Mouse (Mus musculus) hindbrain, embryonic 12.5 days (tissue): Measurements from ENCODE around the gene Dmc1. TPM values are rescaled to one million over a fixed set of nuclear protein-coding genes. Genes with fewer than 3 reads are reported as not detected.

Experiments
- ATAC-seq: fragments of 200-750 bp; cut with Nextera tagmentation; 2 replicates; pipeline ENCODE4 v1.8.0; 2017; ENCODE audit warnings: moderate TSS enrichment; ENCODE audit not compliant: low FRiP score
- H3K27ac ChIP-seq: fragments of 300-500 bp; sonication (generic); 2 replicates; pipeline ENCODE4 v1.5.1; 2016; ENCODE audit warnings: mild to moderate bottlenecking
- H3K27me3 ChIP-seq: fragments of 300-500 bp; sonication (generic); 2 replicates; pipeline ENCODE4 v1.6.1; 2016; ENCODE audit warnings: mild to moderate bottlenecking
- H3K36me3 ChIP-seq: fragments of 300-500 bp; sonication (generic); 2 replicates; pipeline ENCODE4 v1.6.1; 2016; ENCODE audit warnings: mild to moderate bottlenecking
- H3K4me1 ChIP-seq: fragments of 300-500 bp; sonication (generic); 2 replicates; pipeline ENCODE4 v1.6.1; 2016
- H3K4me2 ChIP-seq: fragments of 300-500 bp; sonication (generic); replicated peaks from 2 replicates; pipeline ENCODE4 v1.6.1; 2016; ENCODE audit warnings: mild to moderate bottlenecking
- H3K4me3 ChIP-seq: fragments of 300-500 bp; sonication (generic); 2 replicates; pipeline ENCODE4 v1.5.1; 2016; ENCODE audit warnings: mild to moderate bottlenecking
- H3K9ac ChIP-seq: fragments of 300-500 bp; sonication (generic); 2 replicates; pipeline ENCODE4 v1.6.1; 2016; ENCODE audit warnings: mild to moderate bottlenecking, moderate library complexity
- H3K9me3 ChIP-seq: fragments of 300-500 bp; sonication (generic); replicated peaks from 2 replicates; pipeline ENCODE4 v1.6.1; 2016; ENCODE audit warnings: mild to moderate bottlenecking
- WGBS: fragments of 180-500 bp; shearing (Covaris S2); methylation state at CpG from one replicate; pipeline ENCODE4 v1.1.7; 2016; 5-methylcytosine and 5-hydroxymethylcytosine counted together
- microRNA-seq: library from miRNA; unstranded; fragments of <30 nt; microRNA quantifications from one replicate; pipeline ENCODE4, GENCODE M21; 2017
- polyA plus RNA-seq: library from polyadenylated mRNA; unstranded; fragments of >200 nt; fragmentation: Nextera tagmentation; extraction: Ambion mirVana; gene quantifications from 2 replicates; pipeline ENCODE4 v1.2.1, GENCODE M21; 2016

The Dmc1 gene
- polyA plus RNA-seq, 1 experiment from 2014 or later: 2.0 TPM

DNA sequence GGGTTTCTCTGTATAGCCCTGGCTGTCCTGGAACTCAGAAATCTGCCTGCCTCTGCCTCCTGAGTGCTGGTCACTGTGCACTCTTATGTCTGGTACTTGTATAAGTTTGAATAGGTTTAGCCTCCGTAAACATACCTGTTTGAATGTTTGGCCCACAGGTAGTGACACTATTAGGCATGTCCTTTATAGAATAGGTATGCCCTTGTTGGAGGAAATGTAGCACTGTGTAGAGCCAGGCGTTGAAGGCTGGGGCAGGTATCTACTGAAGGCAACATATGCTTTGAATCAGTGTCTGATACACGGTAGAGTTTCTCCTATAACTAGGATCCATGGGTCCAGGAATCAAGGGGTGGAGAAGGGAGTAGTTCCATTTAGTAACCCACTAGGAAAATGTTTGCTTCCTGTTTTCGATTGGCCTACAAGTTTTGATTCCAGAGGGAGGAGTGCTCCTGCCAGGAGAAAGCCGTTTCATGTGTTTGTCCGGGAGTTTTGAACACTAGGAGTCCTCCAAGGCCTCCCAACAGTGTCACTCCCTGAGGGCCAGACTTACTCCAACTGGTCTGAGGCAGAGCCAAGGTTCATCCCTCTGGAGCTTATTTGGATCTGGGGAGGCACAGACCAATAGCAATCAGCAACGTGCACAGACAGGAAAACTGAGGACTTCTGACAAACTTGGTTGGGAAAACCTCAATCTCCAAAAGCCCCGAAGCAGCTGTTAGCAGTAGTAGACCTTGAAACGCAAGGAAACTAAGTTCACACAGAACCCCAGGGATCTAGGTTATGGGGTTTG, 78.7 kb downstream of the Dmc1 start:
- Histone ChIP-seq H3K9ac (no peak overlapping the region), H3K9me3 (no peaks in the 10 kb centered on the region), H3K4me2 (no peak overlapping the region), H3K36me3 (peaks cover 55% of the 10 kb centered on the region), H3K4me3 (no peak overlapping the region), H3K4me1 (no peaks in the 10 kb centered on the region), H3K27ac (no peak overlapping the region), H3K27me3 (no peaks in the 10 kb centered on the region)
- ATAC-seq: no peak
- WGBS: 68% methylated on average over 9 of the region's 9 CpGs

DNA sequence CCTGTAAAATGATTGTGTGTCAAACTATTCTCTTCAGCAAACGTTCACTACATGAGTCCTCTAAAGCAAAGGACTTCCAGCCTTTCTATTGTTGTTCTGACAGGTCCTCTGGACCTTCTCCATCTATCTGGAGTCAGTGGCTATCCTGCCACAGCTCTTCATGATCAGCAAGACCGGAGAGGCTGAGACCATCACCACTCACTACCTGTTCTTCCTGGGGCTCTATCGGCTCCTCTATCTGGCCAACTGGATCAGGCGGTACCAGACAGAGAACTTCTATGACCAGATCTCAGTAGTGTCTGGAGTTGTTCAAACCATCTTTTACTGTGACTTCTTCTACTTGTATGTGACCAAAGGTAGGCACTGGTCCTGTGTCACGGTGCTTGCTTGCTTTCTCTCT, 79.3 kb downstream of the Dmc1 start:
- Histone ChIP-seq H3K4me3 (no peak overlapping the region), H3K36me3 (peaks cover 49% of the 10 kb centered on the region)
- no peak for ATAC-seq

DNA sequence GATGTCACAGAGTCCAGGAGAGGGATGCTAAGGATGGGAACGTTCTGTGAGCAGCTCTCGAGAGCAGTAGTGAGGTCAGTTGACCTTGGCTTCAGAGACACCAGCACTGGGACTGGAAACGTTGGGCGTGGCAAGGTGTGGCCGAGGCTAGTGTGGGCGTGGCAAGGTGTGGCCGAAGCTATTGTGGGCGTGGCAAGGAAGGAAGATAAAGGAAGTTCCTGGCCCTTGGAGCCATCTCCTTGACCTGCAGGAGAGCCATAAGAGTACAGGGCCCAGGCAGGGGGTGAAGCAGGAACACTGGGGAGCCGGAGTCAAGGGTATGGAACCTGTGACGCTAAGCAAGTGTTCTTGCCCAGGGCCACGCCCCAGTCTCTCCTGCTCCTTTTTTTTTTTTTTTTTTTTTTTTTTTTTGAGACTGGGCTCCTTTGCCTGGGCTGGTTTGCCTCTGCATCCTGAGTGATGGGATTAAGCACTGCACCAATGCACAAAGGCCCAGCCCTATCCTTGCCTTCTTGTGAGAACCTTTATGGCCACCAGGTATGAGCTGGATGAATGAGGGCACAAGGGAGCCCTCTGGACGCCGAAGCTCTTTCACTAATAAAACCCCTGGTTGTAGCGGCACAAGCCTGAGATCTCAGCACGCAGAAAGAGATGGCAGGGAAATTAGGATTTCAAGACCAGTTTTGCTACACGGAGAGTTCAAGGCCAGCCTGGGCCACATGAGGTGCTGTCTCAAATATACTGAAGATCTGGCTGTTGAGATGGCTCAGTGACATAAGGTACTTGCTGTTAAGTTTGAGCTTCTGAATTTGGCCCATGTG, 85.3 kb downstream of the Dmc1 start:
- no peaks in the 10 kb centered on the region for H3K36me3 ChIP-seq
- no peak for ATAC-seq
- H3K4me3 ChIP-seq: no peak overlapping the region
- H3K9me3 ChIP-seq: no peaks in the 10 kb centered on the region
- no peak overlapping the region for H3K9ac ChIP-seq
- no peak overlapping the region for H3K27ac ChIP-seq
- 57% methylated on average over 16 of the region's 16 CpGs for WGBS
- H3K4me2 ChIP-seq: no peak overlapping the region
- peaks cover 37% of the 10 kb centered on the region for H3K27me3 ChIP-seq
- H3K4me1 ChIP-seq: peaks cover 18% of the 10 kb centered on the region

More for the DNA sequence above, 79.3 kb downstream of the Dmc1 start:
- no peak overlapping the region for H3K4me2 ChIP-seq
- H3K27ac ChIP-seq: no peak overlapping the region
- H3K4me1 ChIP-seq: no peaks in the 10 kb centered on the region
- H3K9ac ChIP-seq: no peak overlapping the region
- 87% methylated on average over 5 of the region's 5 CpGs for WGBS
- H3K9me3 ChIP-seq: no peaks in the 10 kb centered on the region
- no peaks in the 10 kb centered on the region for H3K27me3 ChIP-seq

DNA sequence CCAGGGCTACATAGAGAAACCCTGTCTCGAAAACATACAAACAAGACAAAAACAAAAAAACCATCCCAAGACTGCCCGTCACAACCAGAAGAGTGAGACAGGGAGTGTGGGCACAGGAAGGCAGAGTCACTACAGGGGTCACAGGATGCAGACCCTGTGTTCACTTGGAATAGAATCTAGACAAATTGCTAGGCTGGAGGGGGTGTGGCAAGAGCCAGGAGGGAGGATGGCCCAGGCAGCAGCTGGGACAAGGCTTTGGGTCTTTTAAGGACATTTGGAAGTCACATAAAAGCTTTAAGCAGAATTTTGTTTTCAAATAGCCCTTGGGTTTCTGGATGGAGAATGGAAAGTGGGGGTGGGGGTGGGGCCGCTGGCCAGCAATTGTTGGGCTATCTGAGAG, 86.3 kb downstream of the Dmc1 start:
- Histone ChIP-seq H3K4me2 (no peak overlapping the region), H3K4me3 (no peak overlapping the region), H3K9me3 (no peaks in the 10 kb centered on the region), H3K36me3 (no peaks in the 10 kb centered on the region), H3K9ac (no peak overlapping the region), H3K27me3 (peaks cover 48% of the 10 kb centered on the region), H3K4me1 (peaks cover 25% of the 10 kb centered on the region), H3K27ac (no peak overlapping the region)
- WGBS: 89% methylated on average over 3 of the region's 3 CpGs
- ATAC-seq: no peak

DNA sequence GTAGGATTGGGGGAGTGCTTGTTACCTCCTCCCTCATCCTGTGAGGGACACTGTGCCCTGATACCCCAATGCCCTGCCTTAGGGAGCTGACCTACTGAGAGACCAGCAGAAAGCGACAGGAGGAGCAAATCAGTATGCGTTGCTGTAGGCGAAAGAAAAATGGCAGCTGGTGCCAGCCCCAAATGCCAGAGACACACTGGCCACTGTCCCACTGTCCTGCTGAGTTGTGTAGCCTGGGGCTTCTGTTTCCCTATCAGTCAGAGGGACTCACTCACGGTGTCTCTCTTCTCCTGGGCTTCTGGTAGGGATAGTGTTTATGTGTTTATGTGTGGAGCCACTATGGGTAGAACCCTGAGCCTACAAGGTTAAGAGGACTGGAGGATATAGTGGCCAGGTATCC, 87.2 kb downstream of the Dmc1 start:
- Histone ChIP-seq H3K9ac (no peak overlapping the region), H3K4me3 (no peak overlapping the region), H3K4me1 (peaks cover 25% of the 10 kb centered on the region), H3K4me2 (0 out of 2 replicates have a peak overlapping the region, but pooled peaks have one; percentile 82), H3K9me3 (no peaks in the 10 kb centered on the region), H3K27ac (no peak overlapping the region), H3K27me3 (peaks cover 56% of the 10 kb centered on the region), H3K36me3 (no peaks in the 10 kb centered on the region)
- 72% methylated on average over 4 of the region's 4 CpGs for WGBS
- peak; percentile 24; the same call in 1 of the 2 replicates for ATAC-seq

DNA sequence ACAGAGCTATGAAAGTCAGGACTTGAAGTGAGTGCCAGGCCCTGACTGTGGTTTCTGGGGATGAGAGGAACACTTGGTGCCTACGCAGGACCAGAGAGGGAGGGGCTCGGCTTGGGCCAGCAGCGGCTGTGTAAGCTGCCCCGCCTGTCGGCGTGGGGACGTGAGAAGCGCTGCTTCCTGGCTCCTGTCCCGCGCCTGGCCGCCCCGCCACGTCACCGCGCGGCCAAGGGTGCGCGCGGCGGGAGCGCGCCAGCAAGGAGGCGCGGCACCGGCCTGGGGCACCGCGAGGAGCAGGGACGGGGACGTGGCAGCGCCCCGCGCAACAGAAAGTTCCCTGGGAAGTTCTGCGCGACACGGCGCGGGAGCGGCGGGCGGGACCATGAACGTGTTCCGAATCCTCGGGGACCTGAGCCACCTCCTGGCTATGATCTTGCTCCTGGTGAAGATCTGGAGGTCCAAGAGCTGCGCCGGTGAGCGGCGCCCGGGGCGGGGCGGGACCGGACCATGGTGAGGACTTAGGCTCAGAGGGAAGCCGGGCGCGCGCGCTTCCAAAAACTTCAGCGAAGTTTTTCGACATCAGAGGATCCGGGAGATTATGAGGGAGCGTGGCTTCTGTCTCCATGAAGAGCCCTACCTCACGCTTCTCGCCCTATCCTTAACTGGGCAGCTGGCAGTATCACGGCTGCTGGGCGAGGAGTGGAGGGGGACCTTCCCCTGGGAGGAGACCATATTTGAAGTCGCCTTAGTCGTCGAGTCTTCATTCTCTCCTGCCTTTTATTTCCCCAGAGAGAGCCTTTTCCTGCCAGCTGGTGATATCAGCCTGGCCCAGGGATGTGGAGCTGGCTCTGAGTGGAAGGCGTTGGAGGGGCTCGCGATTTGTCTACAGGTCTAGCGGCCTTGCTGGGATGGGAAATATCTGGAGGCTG, 88.5 kb downstream of the Dmc1 start, which contains the start of gene Kdelr3:
Kdelr3 (plus strand) TSS at position 241 of the 926 bp plus-strand sequence.
- Histone ChIP-seq H3K36me3 (no peaks in the 10 kb centered on the region), H3K9me3 (no peaks in the 10 kb centered on the region), H3K4me3 (peak within 1 kb of the TSS; percentile 48), H3K9ac (peak within 1 kb of the TSS; percentile 59), H3K4me2 (peak within 1 kb of the TSS; percentile 82), H3K27ac (no peak within 1 kb of the TSS), H3K4me1 (peaks cover 34% of the 10 kb centered on the region), H3K27me3 (peaks cover 65% of the 10 kb centered on the region)
- WGBS: 1% methylated on average over 71 of the region's 71 CpGs
- ATAC-seq: no peak

DNA sequence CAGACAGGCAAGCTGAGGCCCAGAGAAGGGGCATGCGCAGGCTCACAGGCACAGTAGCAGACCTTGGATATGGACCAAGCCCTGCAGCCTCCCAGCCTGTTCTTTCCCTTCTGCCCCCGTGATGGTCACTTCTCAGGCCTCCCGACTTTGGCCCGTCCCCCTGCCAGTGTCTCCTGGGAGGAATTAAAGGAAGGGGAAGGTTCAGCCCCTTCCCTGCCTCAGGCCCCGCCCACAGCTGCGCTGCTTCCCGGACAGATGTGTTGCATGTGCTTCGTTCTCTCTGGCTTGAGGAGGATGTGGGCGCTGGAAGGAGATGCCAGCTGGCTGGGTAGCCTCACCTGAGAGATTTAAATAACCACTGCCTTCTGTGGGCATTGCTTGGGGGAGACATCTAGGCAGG, 91.0 kb downstream of the Dmc1 start:
- Histone ChIP-seq H3K27ac (no peak overlapping the region), H3K4me1 (peaks cover 40% of the 10 kb centered on the region), H3K36me3 (no peaks in the 10 kb centered on the region), H3K27me3 (peaks cover 89% of the 10 kb centered on the region), H3K4me2 (no peak overlapping the region), H3K9me3 (no peaks in the 10 kb centered on the region), H3K4me3 (no peak overlapping the region), H3K9ac (no peak overlapping the region)
- WGBS: 10% methylated on average over 9 of the region's 9 CpGs
- ATAC-seq: no peak

DNA sequence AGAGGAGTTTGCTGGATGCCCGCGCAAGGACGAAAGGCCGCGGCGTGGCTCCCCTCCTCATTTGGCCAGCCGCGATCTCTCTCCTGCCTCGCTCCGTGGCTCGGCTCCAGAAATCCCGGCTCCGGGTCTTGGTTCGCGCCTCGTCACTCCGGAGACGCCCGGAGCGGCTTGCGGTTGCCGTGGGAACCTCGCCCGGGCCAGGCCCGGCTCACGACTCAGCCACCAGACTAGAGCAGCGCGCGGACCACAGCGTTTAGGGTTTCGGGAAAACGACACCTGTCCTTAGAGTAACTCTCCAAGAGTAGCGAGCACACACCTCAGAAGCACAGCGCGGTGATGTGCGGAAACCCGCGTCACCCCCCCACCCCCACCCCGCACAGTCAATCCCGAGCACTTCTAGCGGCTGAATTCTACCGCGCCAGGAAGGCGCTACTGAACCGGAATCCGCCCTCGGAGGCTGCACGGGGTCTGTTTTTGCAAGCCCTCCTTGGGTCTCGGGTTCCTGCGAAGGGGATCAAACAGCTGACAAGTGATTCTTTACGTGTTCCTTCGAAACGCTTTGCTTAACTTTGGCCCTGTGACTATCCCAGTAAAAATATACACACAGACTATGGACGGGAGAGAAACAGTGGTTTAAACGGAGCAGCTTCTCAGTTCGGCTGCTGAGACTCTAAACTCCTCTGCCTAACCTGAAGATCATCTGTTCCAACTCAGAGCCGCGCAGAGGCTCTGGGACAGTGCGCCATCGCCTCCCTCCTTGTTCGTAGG, 93.2 kb downstream of the Dmc1 start:
- Histone ChIP-seq H3K27me3 (peaks cover 93% of the 10 kb centered on the region), H3K9me3 (no peaks in the 10 kb centered on the region), H3K9ac (0 out of 2 replicates have a peak overlapping the region, but pooled peaks have one; percentile 41), H3K27ac (no peak overlapping the region), H3K4me1 (peaks cover 30% of the 10 kb centered on the region), H3K4me2 (peak overlapping the region; percentile 72), H3K36me3 (no peaks in the 10 kb centered on the region), H3K4me3 (peak overlapping the region; percentile 38)
- under 1% methylated on average over 61 of the region's 61 CpGs for WGBS
- ATAC-seq: peak; percentile 80

Small RNA genes lying within 50 kb of the gene (microRNA-seq; reads per million reads assigned to microRNA genes)
- gene Gm27903: not detected

Other genes with a start within 250 kb of the Dmc1 start
- gene Tmem184b, start 201.5 kb downstream of the Dmc1 start, polyA plus RNA-seq: 46.2 and 52.0 TPM in 2 replicates
- gene Csnk1e, start 149.5 kb downstream of the Dmc1 start, polyA plus RNA-seq: 280 and 284 TPM in 2 replicates
- gene Kcnj4, start 99.9 kb downstream of the Dmc1 start, polyA plus RNA-seq: not detected in 2 replicates
- gene Kdelr3, start 88.7 kb downstream of the Dmc1 start, polyA plus RNA-seq: 32.2 and 39.2 TPM in 2 replicates
- 76.5 and 77.2 TPM in 2 replicates for gene Ddx17, start 58.4 kb downstream of the Dmc1 start, polyA plus RNA-seq
- 5.5 and 5.9 TPM in 2 replicates for gene Fam227a, start 53.8 kb upstream of the Dmc1 start, polyA plus RNA-seq
- 63.7 and 69.0 TPM in 2 replicates for gene Cby1, start 54.1 kb upstream of the Dmc1 start, polyA plus RNA-seq
- 239 and 249 TPM in 2 replicates for gene Tomm22, start 65.8 kb upstream of the Dmc1 start, polyA plus RNA-seq
- 29.0 and 29.7 TPM in 2 replicates for gene Josd1, start 82.8 kb upstream of the Dmc1 start, polyA plus RNA-seq
- gene Gtpbp1, start 85.7 kb upstream of the Dmc1 start, polyA plus RNA-seq: 41.4 and 45.5 TPM in 2 replicates
- gene Sun2, start 137.4 kb upstream of the Dmc1 start, polyA plus RNA-seq: 8.0 and 8.2 TPM in 2 replicates
- 76.8 and 78.1 TPM in 2 replicates for gene Dnal4, start 172.7 kb upstream of the Dmc1 start, polyA plus RNA-seq
- gene Nptxr, start 199.7 kb upstream of the Dmc1 start, polyA plus RNA-seq: 13.1 TPM in 2 replicates
- 0.61 TPM in 1 of 2 replicates, not detected in the other for gene Npcd, start 229.1 kb upstream of the Dmc1 start, polyA plus RNA-seq
- gene Cbx6, start 229.6 kb upstream of the Dmc1 start, polyA plus RNA-seq: 34.7 and 38.0 TPM in 2 replicates